Mouse (Mus musculus) forebrain, embryonic 15.5 days (tissue): ENCODE measurements around the gene Ccdc141. TPM values are rescaled to one million over a fixed set of nuclear protein-coding genes. Genes with fewer than 3 reads are reported as not detected.

ENCODE experiments used
- ATAC-seq: fragments of 200-750 bp; cut with Nextera tagmentation; replicated peaks from 2 replicates; pipeline ENCODE4 v1.8.0; 2017; ENCODE audit warnings: mild to moderate bottlenecking, moderate TSS enrichment, moderate library complexity
- H3K27ac ChIP-seq: fragments of 300-500 bp; sonication (generic); replicated peaks from 2 replicates; pipeline ENCODE4 v1.5.1; 2015; ENCODE audit warnings: mild to moderate bottlenecking, inconsistent platforms
- H3K27me3 ChIP-seq: fragments of 300-500 bp; sonication (generic); 2 replicates; pipeline ENCODE4 v1.6.1; 2015; ENCODE audit warnings: inconsistent platforms
- H3K36me3 ChIP-seq: fragments of 300-500 bp; sonication (generic); 2 replicates; pipeline ENCODE4 v1.6.1; 2015; ENCODE audit warnings: mild to moderate bottlenecking, inconsistent platforms
- H3K4me1 ChIP-seq: fragments of 300-500 bp; sonication (generic); 2 replicates; pipeline ENCODE4 v1.6.1; 2015; ENCODE audit warnings: inconsistent platforms
- H3K4me2 ChIP-seq: fragments of 300-500 bp; sonication (generic); replicated peaks from 2 replicates; pipeline ENCODE4 v1.6.1; 2015; ENCODE audit warnings: mild to moderate bottlenecking, inconsistent platforms
- H3K4me3 ChIP-seq: fragments of 300-500 bp; sonication (generic); 2 replicates; pipeline ENCODE4 v1.5.1; 2015; ENCODE audit warnings: mild to moderate bottlenecking, inconsistent platforms
- H3K9ac ChIP-seq: fragments of 300-500 bp; sonication (generic); replicated peaks from 2 replicates; pipeline ENCODE4 v1.6.1; 2015; ENCODE audit warnings: mild to moderate bottlenecking, inconsistent platforms
- H3K9me3 ChIP-seq: fragments of 300-500 bp; sonication (generic); 2 replicates; pipeline ENCODE4 v1.6.1; 2016; ENCODE audit warnings: inconsistent platforms
- WGBS: fragments of 180-500 bp; shearing (Covaris S2); methylation state at CpG from one replicate; pipeline ENCODE4 v1.1.7; 2015; ENCODE audit warnings: mixed read lengths; 5-methylcytosine and 5-hydroxymethylcytosine counted together
- polyA plus RNA-seq: library from polyadenylated mRNA; unstranded; fragments of >200 nt; fragmentation: Nextera tagmentation; extraction: Ambion mirVana; gene quantifications from 2 replicates; pipeline ENCODE4 v1.2.1, GENCODE M21; 2015

The Ccdc141 gene
- polyA plus RNA-seq, result 5.2 and 8.2 TPM in 2 replicates

DNA sequence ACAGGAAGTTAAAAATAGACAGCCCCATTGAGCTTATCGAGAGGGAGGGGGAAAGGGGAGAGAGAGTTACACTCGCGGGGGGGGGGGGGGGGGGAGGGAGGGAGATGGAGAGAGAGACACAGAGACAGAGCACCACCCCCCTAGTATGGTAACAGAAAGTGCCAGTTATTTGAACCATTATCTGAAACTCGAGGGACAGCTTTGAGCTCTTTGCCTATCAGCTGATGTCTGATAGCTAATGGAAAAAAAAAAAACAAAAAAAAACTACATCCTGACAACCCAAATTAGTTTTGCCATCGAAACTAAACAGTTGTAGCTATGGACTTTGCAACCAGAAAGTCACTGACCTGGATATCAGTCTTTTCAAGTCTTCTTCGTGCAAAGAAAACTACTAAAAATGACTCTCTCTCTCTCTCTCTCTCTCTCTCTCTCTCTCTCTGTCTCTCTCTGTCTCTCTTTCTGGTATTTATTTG, at the start of gene Ccdc141:
Gene Ccdc141 (minus strand): TSS at position 4 of the 473 bp plus-strand sequence.
- H3K27ac ChIP-seq, result no peak within 1 kb of the TSS
- H3K4me3 ChIP-seq, result peak within 1 kb of the TSS; percentile 36
- ATAC-seq, result no peak
- no peaks in the 10 kb centered on the region for H3K27me3 ChIP-seq
- no peaks in the 10 kb centered on the region for H3K9me3 ChIP-seq
- peak within 1 kb of the TSS; percentile 59 for H3K4me2 ChIP-seq
- no peaks in the 10 kb centered on the region for H3K36me3 ChIP-seq
- WGBS, result 24% methylated on average over 3 of the region's 6 CpGs
- peak within 1 kb of the TSS; percentile 28 for H3K9ac ChIP-seq
- H3K4me1 ChIP-seq, result peaks cover 34% of the 10 kb centered on the region

DNA sequence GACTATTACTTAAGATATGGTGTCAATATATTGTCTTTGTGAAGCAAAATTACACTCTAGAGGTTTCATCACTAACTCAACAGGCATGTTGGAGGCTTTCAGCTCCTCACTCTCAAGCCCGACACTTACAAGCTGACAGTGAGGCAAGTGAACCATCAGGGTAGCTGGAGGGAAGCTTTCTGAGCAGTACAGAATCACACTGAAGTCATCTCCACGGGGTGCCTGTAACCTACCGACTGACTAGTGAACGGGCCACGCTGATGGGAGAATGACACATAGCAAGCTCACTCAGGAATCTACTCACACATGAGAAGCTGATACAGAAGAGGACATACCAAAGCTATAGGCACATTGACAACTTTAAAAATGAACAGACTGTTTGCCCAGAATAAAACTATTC, 42.4 kb upstream of the Ccdc141 start:
- WGBS, result 74% methylated on average over 5 of the region's 5 CpGs
- Histone ChIP-seq H3K4me2 (no peak overlapping the region), H3K36me3 (peaks cover 49% of the 10 kb centered on the region), H3K9ac (no peak overlapping the region), H3K27me3 (no peaks in the 10 kb centered on the region), H3K9me3 (no peaks in the 10 kb centered on the region), H3K4me1 (no peaks in the 10 kb centered on the region), H3K27ac (no peak overlapping the region), H3K4me3 (no peak overlapping the region)
- no peak for ATAC-seq

DNA sequence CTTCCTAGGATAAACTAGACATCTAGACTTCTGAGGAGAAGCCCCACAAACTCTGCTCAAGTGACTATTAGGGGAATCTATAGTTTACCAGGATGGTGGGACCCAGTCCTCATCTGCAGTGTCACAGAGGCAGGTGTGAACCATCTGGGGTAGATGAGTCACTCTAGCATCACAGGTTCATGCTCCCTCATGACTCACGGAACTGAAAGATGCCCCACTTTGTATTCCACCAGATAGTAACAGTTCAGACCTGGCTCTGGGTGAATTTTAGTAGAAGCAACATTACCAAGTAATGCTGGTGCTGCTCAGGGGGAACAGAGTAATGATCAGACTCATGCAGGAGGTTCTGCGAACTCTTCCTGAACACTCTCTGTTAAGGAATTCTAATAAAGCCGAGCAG, 36.5 kb upstream of the Ccdc141 start:
- Histone ChIP-seq H3K9ac (no peak overlapping the region), H3K9me3 (no peaks in the 10 kb centered on the region), H3K4me1 (no peaks in the 10 kb centered on the region), H3K27ac (no peak overlapping the region), H3K4me2 (no peak overlapping the region), H3K27me3 (no peaks in the 10 kb centered on the region), H3K36me3 (peaks cover 36% of the 10 kb centered on the region), H3K4me3 (no peak overlapping the region)
- ATAC-seq, result no peak
- whole genome bisulfite sequencing, result 94% methylated on average over 3 of the region's 3 CpGs

DNA sequence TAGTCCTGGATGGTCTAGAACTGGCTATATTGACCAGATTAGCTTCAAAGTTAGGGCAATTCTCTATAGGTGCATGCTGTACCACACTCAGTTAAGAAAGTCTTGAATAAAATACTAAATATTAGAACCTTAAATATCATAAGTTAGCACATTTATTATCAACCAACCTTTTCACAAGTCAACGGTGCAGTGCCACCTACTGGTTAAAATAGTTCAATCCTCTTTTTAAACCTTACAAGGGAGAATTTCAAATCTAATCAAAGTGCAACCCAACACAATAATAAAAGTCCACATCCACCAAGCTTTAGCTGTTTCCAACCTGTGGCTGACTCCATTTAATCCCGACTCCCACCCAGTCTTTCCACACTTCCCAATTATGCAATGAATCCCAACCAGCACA, 33.5 kb upstream of the Ccdc141 start:
- Histone ChIP-seq H3K4me1 (no peaks in the 10 kb centered on the region), H3K4me3 (no peak overlapping the region), H3K27me3 (no peaks in the 10 kb centered on the region), H3K9me3 (no peaks in the 10 kb centered on the region), H3K36me3 (peaks cover 22% of the 10 kb centered on the region), H3K27ac (no peak overlapping the region), H3K9ac (no peak overlapping the region), H3K4me2 (no peak overlapping the region)
- no peak for ATAC-seq
- WGBS, result 70% methylated on average over 2 of the region's 2 CpGs

DNA sequence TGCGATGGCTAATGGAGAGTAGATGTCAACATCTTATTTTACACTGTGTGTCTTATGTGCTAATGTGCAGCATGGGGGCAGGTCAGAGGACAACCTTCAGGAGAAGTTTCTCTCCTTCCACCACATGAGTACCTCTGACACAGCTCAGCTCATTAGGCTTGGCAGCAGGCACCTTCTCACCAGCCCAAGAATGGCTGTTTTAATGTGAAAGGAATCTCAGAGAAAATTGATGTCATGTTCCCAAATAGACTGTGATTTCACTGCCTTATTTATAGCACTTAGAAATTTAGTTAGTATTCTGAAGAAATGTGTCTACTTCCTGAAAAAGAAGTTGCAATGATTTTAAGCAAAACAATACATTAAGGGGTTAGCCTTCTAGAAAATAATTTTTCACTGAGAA, 31.5 kb upstream of the Ccdc141 start:
- H3K27ac ChIP-seq, result no peak overlapping the region
- H3K27me3 ChIP-seq, result no peaks in the 10 kb centered on the region
- no peak for ATAC-seq
- WGBS, result 96% methylated on average over 1 of the region's 1 CpGs
- no peaks in the 10 kb centered on the region for H3K9me3 ChIP-seq
- H3K4me2 ChIP-seq, result no peak overlapping the region
- peaks cover 19% of the 10 kb centered on the region for H3K36me3 ChIP-seq
- H3K4me3 ChIP-seq, result no peak overlapping the region
- no peaks in the 10 kb centered on the region for H3K4me1 ChIP-seq
- H3K9ac ChIP-seq, result no peak overlapping the region

DNA sequence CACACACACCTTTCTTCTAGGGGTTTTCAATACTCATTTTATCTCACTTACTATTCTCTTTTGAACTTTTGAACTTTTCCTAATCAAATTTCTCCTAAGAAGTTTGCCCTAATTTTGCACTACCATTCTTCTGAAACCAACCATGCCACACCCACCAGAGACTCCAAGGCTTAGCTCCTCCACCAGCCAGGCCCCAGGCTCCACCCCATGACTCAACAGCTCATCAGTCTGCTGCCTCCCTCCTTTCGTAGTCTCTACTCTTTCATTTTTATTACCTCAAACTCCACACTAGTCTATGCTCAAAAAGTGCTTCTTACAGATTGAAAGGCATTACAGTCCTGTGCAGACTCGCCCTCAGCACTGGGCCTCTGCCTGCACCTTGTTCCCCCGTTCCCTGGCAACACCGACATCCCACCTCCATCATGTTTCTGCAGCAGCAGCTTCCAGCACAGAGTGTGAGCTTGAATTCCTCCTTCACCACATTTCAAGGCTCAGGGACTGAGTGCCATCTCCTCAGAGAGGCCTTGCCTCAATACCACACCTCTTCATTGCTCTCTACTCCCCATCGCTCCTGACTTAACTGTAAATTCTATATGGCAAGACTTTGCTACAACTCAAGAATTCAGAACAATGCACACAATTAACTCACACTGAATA, 30.6 kb upstream of the Ccdc141 start:
- Histone ChIP-seq H3K9me3 (no peaks in the 10 kb centered on the region), H3K4me1 (no peaks in the 10 kb centered on the region), H3K4me2 (no peak overlapping the region), H3K27me3 (no peaks in the 10 kb centered on the region), H3K27ac (no peak overlapping the region), H3K36me3 (peaks cover 19% of the 10 kb centered on the region), H3K9ac (no peak overlapping the region), H3K4me3 (no peak overlapping the region)
- 92% methylated on average over 5 of the region's 5 CpGs for WGBS
- ATAC-seq, result no peak

DNA sequence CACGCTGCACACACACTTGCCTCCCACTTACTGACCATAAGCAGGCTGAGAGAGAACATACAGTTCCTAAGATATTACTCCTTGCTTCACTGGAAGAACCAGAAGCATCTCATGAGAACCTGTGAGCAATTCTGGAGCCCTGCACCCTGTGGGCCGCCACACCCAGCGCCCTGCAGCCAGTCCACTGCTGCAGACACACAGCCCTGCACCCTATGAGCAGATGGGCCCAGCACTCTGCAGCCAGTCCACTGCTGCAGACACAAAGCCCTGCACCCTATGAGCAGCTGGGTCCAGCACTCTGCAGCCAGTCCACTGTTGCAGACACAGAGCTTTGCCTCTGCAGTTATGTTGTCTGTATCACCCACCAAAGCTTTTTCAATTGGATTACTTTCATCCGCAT, 29.9 kb upstream of the Ccdc141 start:
- Histone ChIP-seq H3K27me3 (no peaks in the 10 kb centered on the region), H3K9ac (no peak overlapping the region), H3K4me3 (no peak overlapping the region), H3K36me3 (peaks cover 16% of the 10 kb centered on the region), H3K4me2 (no peak overlapping the region), H3K9me3 (no peaks in the 10 kb centered on the region), H3K27ac (no peak overlapping the region), H3K4me1 (no peaks in the 10 kb centered on the region)
- ATAC-seq, result no peak
- WGBS, result 94% methylated on average over 4 of the region's 4 CpGs

DNA sequence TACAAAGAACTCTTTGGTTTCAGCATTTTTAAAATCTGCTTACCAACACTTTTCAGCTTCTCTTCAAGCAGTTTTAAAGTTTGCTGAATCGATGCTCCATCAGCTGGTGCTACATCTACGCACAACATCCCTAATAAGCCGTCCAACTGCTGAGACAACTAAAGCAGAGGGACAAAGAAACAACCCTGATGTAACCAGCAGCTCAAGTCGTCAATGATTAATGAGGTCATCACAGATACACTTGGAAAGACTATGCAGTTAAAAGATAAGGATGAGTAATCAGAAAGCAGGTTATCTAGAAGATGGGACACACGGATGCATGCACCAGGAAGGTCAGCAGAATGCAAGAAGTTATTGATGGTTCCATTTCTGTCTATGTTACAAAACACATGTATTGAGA, 27.8 kb upstream of the Ccdc141 start:
- Histone ChIP-seq H3K4me1 (no peaks in the 10 kb centered on the region), H3K27me3 (no peaks in the 10 kb centered on the region), H3K36me3 (peaks cover 35% of the 10 kb centered on the region; the same call in 1 of the 2 replicates), H3K9me3 (no peaks in the 10 kb centered on the region), H3K27ac (no peak overlapping the region), H3K4me3 (no peak overlapping the region), H3K9ac (no peak overlapping the region), H3K4me2 (no peak overlapping the region)
- 86% methylated on average over 5 of the region's 5 CpGs for WGBS
- no peak for ATAC-seq

DNA sequence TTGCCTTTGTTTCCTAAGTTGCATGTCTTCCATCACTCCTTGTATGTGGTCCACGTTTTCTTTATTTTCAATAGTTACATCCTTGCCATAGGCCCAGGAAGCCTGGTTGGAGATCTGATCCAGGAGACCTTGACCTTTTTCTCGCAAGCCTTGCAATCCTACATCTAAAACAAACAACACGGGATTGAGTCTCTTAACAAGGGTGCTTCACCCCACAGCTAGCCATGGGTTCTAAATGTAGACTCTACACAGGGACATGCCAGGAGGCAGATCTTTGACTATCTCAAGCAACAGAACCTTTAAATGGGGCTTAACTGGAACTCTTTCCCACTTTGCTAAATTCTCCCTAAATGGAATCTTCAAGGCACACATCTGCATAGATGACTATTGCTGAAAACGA, 26.4 kb upstream of the Ccdc141 start:
- Histone ChIP-seq H3K9ac (no peak overlapping the region), H3K27ac (no peak overlapping the region), H3K9me3 (no peaks in the 10 kb centered on the region), H3K27me3 (no peaks in the 10 kb centered on the region), H3K4me2 (no peak overlapping the region), H3K4me3 (no peak overlapping the region), H3K36me3 (peaks cover 38% of the 10 kb centered on the region), H3K4me1 (no peaks in the 10 kb centered on the region)
- 91% methylated on average over 4 of the region's 4 CpGs for WGBS
- no peak for ATAC-seq

DNA sequence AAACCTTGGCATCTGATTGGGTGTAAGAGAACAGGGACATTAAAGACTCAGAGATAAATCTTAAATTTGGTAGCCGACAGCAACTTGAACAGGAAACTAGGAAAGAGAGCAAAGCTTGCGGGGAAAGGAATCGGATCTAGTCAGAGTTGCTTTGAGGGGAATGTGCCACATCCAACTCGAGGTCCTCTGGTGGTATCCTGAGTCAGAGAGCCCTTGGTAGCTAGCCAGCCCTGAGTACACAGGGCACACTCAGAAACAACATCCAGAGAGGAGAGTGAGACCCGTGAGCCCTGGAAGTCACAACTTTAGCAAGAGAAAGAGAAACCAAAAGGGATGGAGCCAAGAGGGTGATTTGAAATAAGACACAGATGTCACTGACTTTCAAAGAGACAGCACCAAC, 24.6 kb upstream of the Ccdc141 start:
- ATAC-seq, result no peak
- no peak overlapping the region for H3K9ac ChIP-seq
- no peak overlapping the region for H3K4me3 ChIP-seq
- H3K27ac ChIP-seq, result no peak overlapping the region
- no peak overlapping the region for H3K4me2 ChIP-seq
- WGBS, result 93% methylated on average over 5 of the region's 5 CpGs
- peaks cover 53% of the 10 kb centered on the region for H3K36me3 ChIP-seq
- no peaks in the 10 kb centered on the region for H3K27me3 ChIP-seq
- no peaks in the 10 kb centered on the region for H3K4me1 ChIP-seq
- H3K9me3 ChIP-seq, result no peaks in the 10 kb centered on the region

DNA sequence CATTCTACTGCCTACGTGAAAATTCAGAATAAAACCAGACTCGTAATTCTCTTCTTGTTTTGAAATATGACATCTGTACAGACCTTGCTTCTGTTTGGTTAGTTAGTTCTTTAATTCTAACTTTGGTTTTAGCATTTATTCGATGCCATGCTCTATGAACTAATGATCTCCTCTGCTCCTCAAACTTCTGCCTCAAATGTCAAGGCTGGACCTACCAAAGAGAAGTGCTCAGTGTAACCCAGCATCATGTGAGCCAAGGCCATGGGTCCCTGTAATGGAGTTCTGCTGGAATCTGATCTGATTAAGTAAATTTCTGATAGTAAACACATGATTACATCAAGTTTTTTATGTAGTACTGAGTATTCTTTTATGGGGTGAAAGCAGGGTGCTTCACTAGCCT, 21.4 kb upstream of the Ccdc141 start:
- Histone ChIP-seq H3K36me3 (peaks cover 68% of the 10 kb centered on the region), H3K4me2 (no peak overlapping the region), H3K27me3 (no peaks in the 10 kb centered on the region), H3K4me3 (no peak overlapping the region), H3K27ac (no peak overlapping the region), H3K9ac (no peak overlapping the region), H3K9me3 (no peaks in the 10 kb centered on the region), H3K4me1 (no peaks in the 10 kb centered on the region)
- 94% methylated on average over 3 of the region's 3 CpGs for WGBS
- ATAC-seq, result no peak

DNA sequence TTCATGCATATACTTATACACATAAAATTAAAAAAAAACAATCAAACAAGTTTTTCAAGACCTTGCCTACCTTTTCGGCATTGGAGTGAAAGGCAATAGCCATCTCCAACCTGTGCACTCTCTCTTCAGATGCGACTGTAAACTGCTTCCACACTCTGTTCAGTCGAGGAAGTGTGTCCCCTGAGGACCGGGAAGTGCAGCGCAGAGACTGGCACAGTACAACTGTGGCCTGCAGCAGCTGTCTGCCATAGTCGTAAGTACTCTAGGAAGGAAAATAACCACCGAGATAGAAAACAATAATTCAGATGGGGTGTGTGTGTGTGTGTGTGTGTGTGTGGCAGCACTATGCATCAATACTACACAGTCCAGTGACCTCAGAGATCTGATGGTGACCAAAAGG, 20.5 kb upstream of the Ccdc141 start:
- no peaks in the 10 kb centered on the region for H3K27me3 ChIP-seq
- no peak overlapping the region for H3K27ac ChIP-seq
- 94% methylated on average over 7 of the region's 7 CpGs for WGBS
- no peak overlapping the region for H3K9ac ChIP-seq
- no peaks in the 10 kb centered on the region for H3K4me1 ChIP-seq
- H3K4me3 ChIP-seq, result no peak overlapping the region
- H3K36me3 ChIP-seq, result peaks cover 68% of the 10 kb centered on the region
- H3K9me3 ChIP-seq, result no peaks in the 10 kb centered on the region
- no peak for ATAC-seq
- no peak overlapping the region for H3K4me2 ChIP-seq

DNA sequence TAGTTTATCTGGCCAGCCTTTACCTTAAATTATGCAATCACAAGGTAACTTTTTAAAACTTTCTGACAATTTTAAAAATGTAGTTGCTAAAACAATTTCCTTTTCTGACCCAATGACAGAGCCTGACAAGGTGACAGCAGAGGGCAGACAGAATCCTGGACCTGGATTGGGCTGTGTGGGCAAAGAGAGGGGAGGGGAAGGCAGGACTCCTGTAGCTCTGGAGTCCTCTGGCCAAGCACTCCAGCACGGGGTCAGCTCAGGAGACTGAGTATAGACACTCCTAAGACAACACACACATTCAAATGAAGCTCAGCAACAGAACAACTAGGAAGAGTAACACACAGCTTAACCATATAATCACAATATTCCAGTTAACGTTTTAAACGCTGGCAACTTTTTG, 19.9 kb upstream of the Ccdc141 start:
- Histone ChIP-seq H3K9ac (no peak overlapping the region), H3K4me1 (no peaks in the 10 kb centered on the region), H3K4me2 (no peak overlapping the region), H3K27ac (no peak overlapping the region), H3K4me3 (no peak overlapping the region), H3K27me3 (no peaks in the 10 kb centered on the region), H3K9me3 (no peaks in the 10 kb centered on the region), H3K36me3 (peaks cover 68% of the 10 kb centered on the region)
- ATAC-seq, result no peak
- WGBS, result 94% methylated on average over 3 of the region's 3 CpGs
